Mouse (Mus musculus): ENCODE results near the gene Ngp.
A peak's percentile ranks its signal among the peaks of the same experiment; 100 is the strongest.

Ngp gene

GRCm38 (mm10) chr9:110433045-110433444 is 13.5 kb downstream of the Ngp start:
- DNase-seq (ENCODE audit: low read depth) = no peak

DNA sequence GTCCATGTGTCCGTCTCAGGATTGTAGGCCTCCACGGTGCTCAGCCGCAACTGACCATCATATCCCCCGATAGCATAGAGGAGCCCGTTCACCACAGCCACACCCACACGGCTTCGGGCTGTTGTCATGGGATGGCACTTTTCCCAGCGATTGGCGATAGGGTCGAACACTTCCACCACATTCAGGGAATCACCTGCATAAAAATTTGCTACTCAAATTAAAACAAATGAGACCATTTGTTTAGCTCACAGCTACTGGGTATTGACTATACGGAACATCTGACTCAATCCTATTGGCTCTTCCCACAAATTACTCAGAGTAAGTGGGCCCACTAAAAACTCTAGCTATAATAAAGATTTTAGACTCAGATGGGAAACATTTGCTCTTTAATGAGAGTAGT is 16.5 kb downstream of the Ngp start:
- DNase-seq (ENCODE audit: low read depth) = no peak

DNA sequence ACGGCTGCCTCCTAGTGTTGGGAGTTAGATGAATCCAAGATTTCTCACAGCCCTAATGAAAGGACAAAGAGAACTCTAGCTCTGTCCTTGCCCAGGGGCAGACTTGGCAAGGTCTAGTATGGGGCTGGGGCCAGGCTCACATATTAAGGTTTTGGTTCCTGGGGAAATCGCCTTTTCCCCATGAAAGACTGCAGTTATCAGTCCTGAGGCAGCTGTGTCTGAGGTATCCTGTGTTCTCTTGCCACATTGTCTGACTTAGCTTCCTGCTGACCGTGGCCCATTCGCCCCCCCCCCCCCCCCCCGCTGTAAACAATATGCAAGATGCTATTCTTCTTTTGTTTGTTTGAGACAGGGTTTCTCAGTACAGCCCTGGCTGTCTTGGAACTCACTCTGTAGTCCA is 20.5 kb downstream of the Ngp start:
- DNase-seq (ENCODE audit: low read depth) = no peak

- DNase-seq (ENCODE audit: low read depth) = no peak
Measured at GRCm38 (mm10) chr9:110440559-110440958, 21.0 kb downstream of the Ngp start.

- no peak for DNase-seq (ENCODE audit: low read depth)
Measured at GRCm38 (mm10) chr9:110448356-110448755, 28.8 kb downstream of the Ngp start.

DNA sequence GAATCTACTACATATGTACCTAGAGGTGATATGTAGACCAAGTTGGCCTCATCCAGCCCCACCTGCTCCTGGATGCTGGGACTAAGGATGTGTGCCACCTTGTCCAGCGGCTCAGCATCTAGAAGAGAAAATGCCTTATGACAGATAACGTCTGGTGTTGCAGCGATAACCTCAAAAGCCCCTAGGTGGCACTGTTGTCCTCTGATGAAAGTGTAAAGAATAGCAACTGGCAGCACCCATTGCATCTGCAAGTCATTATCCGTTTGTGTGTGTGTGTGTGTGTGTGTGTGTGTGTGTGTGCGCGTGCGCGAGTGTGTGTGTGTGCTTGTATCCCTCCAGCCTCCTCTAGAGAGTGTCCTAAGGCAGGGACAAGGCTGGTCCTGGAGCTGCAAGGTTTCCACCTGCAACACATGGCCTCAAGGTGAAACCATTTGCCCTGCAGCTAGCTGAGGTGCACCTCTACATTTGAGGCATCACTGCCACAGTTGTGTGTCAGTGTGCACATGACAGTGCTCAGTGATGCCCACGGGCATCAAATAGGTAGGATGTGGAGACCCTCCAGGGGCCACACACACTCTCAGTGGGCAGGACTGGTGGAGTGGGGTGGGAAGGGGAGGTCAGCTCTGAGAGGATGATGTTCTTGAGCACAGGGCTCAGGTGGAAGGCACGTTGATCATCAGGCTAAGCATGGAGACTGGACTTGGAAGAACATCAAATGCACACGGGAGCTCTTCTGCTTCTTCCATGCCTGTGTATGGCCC is 29.5 kb downstream of the Ngp start:
- DNase-seq (ENCODE audit: low read depth) = peak; percentile 93

GRCm38 (mm10) chr9:110452523-110452922 is 33.0 kb downstream of the Ngp start:
- peak; percentile 40 for DNase-seq (ENCODE audit: low read depth)

DNA sequence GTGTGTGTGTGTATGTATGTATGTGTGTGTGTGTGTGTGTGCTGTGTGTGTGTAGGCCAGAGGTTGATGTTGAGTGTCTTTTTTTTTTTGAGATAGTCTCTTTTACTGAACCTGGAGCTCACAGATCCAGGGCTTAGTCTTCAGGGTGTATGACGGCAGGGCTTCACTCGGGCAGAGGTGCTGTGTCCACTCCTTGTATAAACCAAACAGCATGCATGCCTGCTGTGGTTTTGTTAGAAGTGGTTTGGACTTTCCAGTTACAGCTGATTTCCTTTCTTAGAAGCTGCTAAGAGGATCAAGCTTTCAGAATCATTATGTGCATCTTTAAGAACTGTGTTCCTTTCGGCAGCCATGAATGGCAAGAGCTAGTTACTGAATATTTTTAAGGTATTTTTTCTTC is 38.4 kb downstream of the Ngp start:
- peak; percentile 57 for DNase-seq (ENCODE audit: low read depth)

- no peak for DNase-seq (ENCODE audit: low read depth)
Measured at GRCm38 (mm10) chr9:110459145-110459727, 39.7 kb downstream of the Ngp start.

- peak; percentile 72 for DNase-seq (ENCODE audit: low read depth)
Measured at GRCm38 (mm10) chr9:110460884-110461815, 41.6 kb downstream of the Ngp start.

DNA sequence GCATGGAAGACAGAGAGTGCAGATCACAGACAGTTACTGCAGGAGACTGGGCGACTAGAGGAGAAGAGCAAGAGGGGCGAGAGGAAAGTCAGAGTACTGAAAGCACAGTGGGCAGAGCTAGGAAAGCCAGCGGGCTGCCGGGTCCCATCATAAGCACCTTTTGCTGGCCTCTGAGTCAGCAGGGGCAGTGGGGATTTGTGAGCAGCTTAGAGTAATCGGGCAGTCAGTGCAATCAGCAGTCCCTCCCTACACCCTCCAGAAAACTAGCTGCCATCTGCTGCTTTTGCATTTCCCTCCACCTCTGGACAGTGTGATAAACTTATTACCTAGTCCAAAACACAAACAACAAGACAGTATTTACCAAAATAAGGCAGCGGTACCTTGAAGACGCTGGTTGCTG is 42.8 kb downstream of the Ngp start:
- DNase-seq (ENCODE audit: low read depth) = no peak

- no peak for DNase-seq (ENCODE audit: low read depth)
Measured at GRCm38 (mm10) chr9:110463983-110464591, 44.5 kb downstream of the Ngp start.

DNA sequence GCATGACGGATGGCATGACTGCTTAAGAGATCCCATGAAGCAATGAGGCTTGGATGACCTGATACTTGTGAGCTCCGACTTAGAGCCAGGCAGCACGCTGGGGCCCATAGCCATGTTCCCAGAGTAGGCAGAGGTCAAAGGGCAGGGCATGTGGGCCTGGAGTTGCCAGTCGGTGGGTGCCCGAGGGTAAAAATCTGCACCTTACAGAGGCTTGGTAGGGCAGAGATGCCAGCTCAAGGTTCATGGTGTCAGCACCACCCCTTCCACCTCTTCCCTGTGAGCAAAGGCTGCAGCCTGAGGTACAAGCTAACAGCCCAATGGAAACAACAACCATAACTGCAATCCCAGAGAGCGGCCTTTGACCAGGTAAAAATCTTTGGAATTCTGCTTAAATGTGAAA is 45.8 kb downstream of the Ngp start:
- DNase-seq (ENCODE audit: low read depth) = no peak

DNA sequence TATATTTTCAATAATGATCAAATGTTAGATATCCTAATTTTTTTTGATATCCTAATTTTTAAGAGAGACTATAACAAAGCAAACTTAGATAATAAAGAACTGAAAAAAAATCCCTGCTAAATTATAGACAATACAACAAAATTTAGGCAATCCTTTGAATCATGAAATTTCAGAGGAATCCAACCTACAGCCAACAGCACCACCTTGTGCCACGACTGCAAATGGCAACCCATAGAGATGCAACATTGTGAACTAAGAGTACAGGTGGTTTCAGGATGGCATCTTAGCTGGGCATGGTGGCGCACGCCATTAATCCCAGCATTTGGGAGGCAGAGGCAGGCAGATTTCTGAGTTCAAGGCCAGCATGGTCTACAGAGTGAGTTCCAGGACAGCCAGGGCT is 46.6 kb downstream of the Ngp start:
- peak; percentile 81 for DNase-seq (ENCODE audit: low read depth)
